Mouse (Mus musculus): Measurements from ENCODE around the gene Spg7. TPM values are rescaled to one million over a fixed set of nuclear protein-coding genes. Genes with fewer than 3 reads are reported as not detected.

Gene Spg7
- polyA plus RNA-seq, 1 experiment from 2014 or later: 45.8 TPM

- Histone ChIP-seq H3K27me3 (ENCODE audit: control insufficient read depth, insufficient read depth, low read length) (peaks cover 43% of the 10 kb centered on the region), H3K27ac (ENCODE audit: low read depth, low read length) (no peak overlapping the region), H3K4me2 (replicated peaks; ENCODE audit: low read depth, low read length) (peak overlapping the region; percentile 80), H3K4me1 (replicated peaks; ENCODE audit: control insufficient read depth, insufficient read depth, low read length) (peaks cover 12% of the 10 kb centered on the region), H3K4me3 (ENCODE audit: low read depth, low read length) (peak overlapping the region; percentile 37), H3K9ac (ENCODE audit: low read depth, low read length) (peak overlapping the region; percentile 19; the same call in 1 of the 2 replicates), H3K9me3 (ENCODE audit: control insufficient read depth, low read length) (no peaks in the 10 kb centered on the region), H3K36me3 (ENCODE audit: control insufficient read depth, insufficient read depth, low read length) (no peaks in the 10 kb centered on the region)
- WGBS: 2% methylated on average over 17 of the region's 17 CpGs
- no peak for DNase-seq (ENCODE audit: low spot score)
- ATAC-seq (ENCODE audit: low FRiP score): no peak
These were observed 55.0 kb downstream of the Spg7 start for GRCm38 (mm10) chr8:123117744-123118143.

GRCm38 (mm10) chr8:123122059-123122458 lies 59.3 kb downstream of the Spg7 start:
- ATAC-seq (ENCODE audit: low FRiP score) (no peak), DNase-seq (ENCODE audit: low spot score) (no peak)
- peaks cover 10% of the 10 kb centered on the region for H3K4me1 ChIP-seq (replicated peaks; ENCODE audit: control insufficient read depth, insufficient read depth, low read length)
- H3K27me3 ChIP-seq (ENCODE audit: control insufficient read depth, insufficient read depth, low read length): peaks cover 30% of the 10 kb centered on the region
- no peaks in the 10 kb centered on the region for H3K9me3 ChIP-seq (ENCODE audit: control insufficient read depth, low read length)
- H3K4me2 ChIP-seq (replicated peaks; ENCODE audit: low read depth, low read length): no peak overlapping the region
- no peak overlapping the region for H3K4me3 ChIP-seq (ENCODE audit: low read depth, low read length)
- H3K27ac ChIP-seq (ENCODE audit: low read depth, low read length): no peak overlapping the region
- no peak overlapping the region for H3K9ac ChIP-seq (ENCODE audit: low read depth, low read length)
- WGBS: 70% methylated on average over 9 of the region's 9 CpGs
- H3K36me3 ChIP-seq (ENCODE audit: control insufficient read depth, insufficient read depth, low read length): no peaks in the 10 kb centered on the region

DNA sequence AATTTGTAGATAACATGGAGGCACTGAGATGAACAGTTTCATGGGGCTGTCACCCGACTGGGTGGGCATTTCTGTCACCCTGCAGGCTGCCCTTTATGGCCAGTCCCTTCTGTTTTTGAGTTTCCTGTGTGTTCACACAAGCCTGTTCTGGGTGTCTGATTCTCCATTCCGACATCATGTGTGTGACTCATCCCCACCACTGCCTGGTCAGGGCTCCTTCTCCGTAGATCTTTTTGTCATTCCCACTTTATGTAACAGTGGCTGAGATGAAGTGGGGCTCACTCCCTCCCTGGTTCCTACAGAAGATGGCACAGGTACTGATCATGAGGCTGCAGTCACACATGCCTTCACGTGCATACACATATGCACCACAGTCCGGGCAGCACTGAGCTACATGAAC lies 59.9 kb downstream of the Spg7 start:
- no peak overlapping the region for H3K9ac ChIP-seq (ENCODE audit: low read depth, low read length)
- H3K36me3 ChIP-seq (ENCODE audit: control insufficient read depth, insufficient read depth, low read length): no peaks in the 10 kb centered on the region
- H3K4me3 ChIP-seq (ENCODE audit: low read depth, low read length): no peak overlapping the region
- WGBS: 86% methylated on average over 5 of the region's 5 CpGs
- H3K27me3 ChIP-seq (ENCODE audit: control insufficient read depth, insufficient read depth, low read length): peaks cover 24% of the 10 kb centered on the region
- H3K4me1 ChIP-seq (replicated peaks; ENCODE audit: control insufficient read depth, insufficient read depth, low read length): peaks cover 4% of the 10 kb centered on the region
- no peak overlapping the region for H3K27ac ChIP-seq (ENCODE audit: low read depth, low read length)
- no peaks in the 10 kb centered on the region for H3K9me3 ChIP-seq (ENCODE audit: control insufficient read depth, low read length)
- DNase-seq (ENCODE audit: low spot score) (no peak), ATAC-seq (ENCODE audit: low FRiP score) (no peak)
- H3K4me2 ChIP-seq (replicated peaks; ENCODE audit: low read depth, low read length): no peak overlapping the region

DNA sequence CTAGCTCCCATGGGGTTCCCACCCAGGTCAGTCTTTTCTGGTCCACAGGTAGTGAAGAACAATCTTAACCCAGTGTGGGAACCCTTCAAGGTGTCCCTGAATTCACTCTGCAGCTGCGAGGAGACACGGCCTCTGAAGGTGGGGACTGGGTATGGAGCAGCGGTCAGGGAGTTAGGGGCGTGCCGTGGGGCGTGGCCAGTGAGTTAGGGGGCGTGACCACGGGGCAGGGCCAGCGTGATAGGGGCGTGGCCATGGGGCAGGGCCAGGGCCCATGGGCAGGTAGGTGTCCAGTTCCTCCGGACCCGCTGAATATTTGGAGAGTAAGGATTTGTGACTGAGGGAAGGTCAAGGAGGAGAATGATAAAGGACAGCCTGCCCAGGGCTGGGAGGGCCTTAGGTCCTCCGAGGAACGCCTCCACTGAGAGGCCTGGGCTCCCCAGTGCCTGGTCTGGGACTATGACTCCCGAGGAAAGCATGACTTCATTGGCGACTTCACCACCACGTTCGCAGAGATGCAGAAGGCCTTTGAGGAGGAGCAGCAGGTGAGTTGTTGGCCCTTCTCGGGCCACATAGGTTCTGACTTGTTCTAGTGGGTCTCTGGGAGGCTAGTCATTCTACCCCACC lies 63.6 kb downstream of the Spg7 start:
- peak; percentile 61 for DNase-seq (ENCODE audit: low spot score)
- no peak overlapping the region for H3K4me3 ChIP-seq (ENCODE audit: low read depth, low read length)

GRCm38 (mm10) chr8:123131041-123131440 lies 68.3 kb downstream of the Spg7 start:
- Histone ChIP-seq H3K27ac (ENCODE audit: low read depth, low read length) (no peak overlapping the region), H3K4me1 (replicated peaks; ENCODE audit: control insufficient read depth, insufficient read depth, low read length) (peaks cover 5% of the 10 kb centered on the region), H3K27me3 (ENCODE audit: control insufficient read depth, insufficient read depth, low read length) (peaks cover 2% of the 10 kb centered on the region; the same call in 1 of the 2 replicates), H3K4me2 (replicated peaks; ENCODE audit: low read depth, low read length) (no peak overlapping the region), H3K36me3 (ENCODE audit: control insufficient read depth, insufficient read depth, low read length) (no peaks in the 10 kb centered on the region), H3K4me3 (ENCODE audit: low read depth, low read length) (no peak overlapping the region), H3K9ac (ENCODE audit: low read depth, low read length) (no peak overlapping the region), H3K9me3 (ENCODE audit: control insufficient read depth, low read length) (no peaks in the 10 kb centered on the region)
- DNase-seq (ENCODE audit: low spot score) (no peak), ATAC-seq (ENCODE audit: low FRiP score) (no peak)
- WGBS: 70% methylated on average over 9 of the region's 9 CpGs

More for the DNA sequence above, 63.6 kb downstream of the Spg7 start:
- Histone ChIP-seq H3K27ac (ENCODE audit: low read depth, low read length) (no peak overlapping the region), H3K9ac (ENCODE audit: low read depth, low read length) (no peak overlapping the region), H3K4me1 (replicated peaks; ENCODE audit: control insufficient read depth, insufficient read depth, low read length) (peaks cover 3% of the 10 kb centered on the region; the same call in 1 of the 2 replicates), H3K4me2 (replicated peaks; ENCODE audit: low read depth, low read length) (no peak overlapping the region; the same call in 1 of the 2 replicates), H3K36me3 (ENCODE audit: control insufficient read depth, insufficient read depth, low read length) (no peaks in the 10 kb centered on the region), H3K9me3 (ENCODE audit: control insufficient read depth, low read length) (no peaks in the 10 kb centered on the region), H3K27me3 (ENCODE audit: control insufficient read depth, insufficient read depth, low read length) (peaks cover 3% of the 10 kb centered on the region; the same call in 1 of the 2 replicates)
- no peak for ATAC-seq (ENCODE audit: low FRiP score)
- 6% methylated on average over 19 of the region's 19 CpGs for WGBS

DNA sequence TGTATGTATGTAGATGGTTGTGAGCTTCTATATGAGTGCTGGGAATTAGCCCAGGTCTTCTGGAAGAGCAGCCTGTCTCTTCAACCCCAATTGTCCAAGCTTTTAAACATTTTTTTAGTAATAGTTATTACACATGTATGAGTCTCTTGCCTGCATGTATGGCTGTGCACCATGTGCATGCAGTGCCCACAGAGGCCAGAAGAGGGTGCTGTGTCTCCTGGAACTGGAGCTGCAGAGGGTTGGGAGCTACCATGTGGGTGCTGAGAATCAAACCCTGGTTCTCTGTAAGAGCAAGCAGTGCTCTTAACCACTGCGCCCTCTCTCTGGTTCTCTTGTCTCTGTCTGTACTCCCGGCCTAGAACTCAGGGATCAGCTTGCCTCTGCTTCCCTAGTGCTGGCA lies 70.2 kb downstream of the Spg7 start:
- H3K27me3 ChIP-seq (ENCODE audit: control insufficient read depth, insufficient read depth, low read length): no peaks in the 10 kb centered on the region
- no peak overlapping the region for H3K9ac ChIP-seq (ENCODE audit: low read depth, low read length)
- H3K36me3 ChIP-seq (ENCODE audit: control insufficient read depth, insufficient read depth, low read length): no peaks in the 10 kb centered on the region
- no peak overlapping the region for H3K4me2 ChIP-seq (replicated peaks; ENCODE audit: low read depth, low read length)
- H3K4me3 ChIP-seq (ENCODE audit: low read depth, low read length): no peak overlapping the region
- no peak overlapping the region for H3K27ac ChIP-seq (ENCODE audit: low read depth, low read length)
- H3K4me1 ChIP-seq (replicated peaks; ENCODE audit: control insufficient read depth, insufficient read depth, low read length): peaks cover 3% of the 10 kb centered on the region; the same call in 1 of the 2 replicates
- H3K9me3 ChIP-seq (ENCODE audit: control insufficient read depth, low read length): no peaks in the 10 kb centered on the region
- ATAC-seq (ENCODE audit: low FRiP score) (no peak), DNase-seq (ENCODE audit: low spot score) (no peak)
- 95% methylated on average over 2 of the region's 2 CpGs for WGBS

GRCm38 (mm10) chr8:123134149-123134713 lies 71.5 kb downstream of the Spg7 start:
- no peaks in the 10 kb centered on the region for H3K36me3 ChIP-seq (ENCODE audit: control insufficient read depth, insufficient read depth, low read length)

GRCm38 (mm10) chr8:123135406-123135805 lies 72.7 kb downstream of the Spg7 start:
- no peak overlapping the region for H3K4me2 ChIP-seq (replicated peaks; ENCODE audit: low read depth, low read length)

More at GRCm38 (mm10) chr8:123134149-123134713, 71.5 kb downstream of the Spg7 start:
- WGBS: 83% methylated on average over 11 of the region's 11 CpGs
- Histone ChIP-seq H3K4me1 (replicated peaks; ENCODE audit: control insufficient read depth, insufficient read depth, low read length) (peaks cover 3% of the 10 kb centered on the region; the same call in 1 of the 2 replicates), H3K27me3 (ENCODE audit: control insufficient read depth, insufficient read depth, low read length) (no peaks in the 10 kb centered on the region), H3K9me3 (ENCODE audit: control insufficient read depth, low read length) (no peaks in the 10 kb centered on the region), H3K4me3 (ENCODE audit: low read depth, low read length) (no peak overlapping the region), H3K27ac (ENCODE audit: low read depth, low read length) (no peak overlapping the region), H3K4me2 (replicated peaks; ENCODE audit: low read depth, low read length) (no peak overlapping the region), H3K9ac (ENCODE audit: low read depth, low read length) (no peak overlapping the region)
- DNase-seq (ENCODE audit: low spot score) (no peak), ATAC-seq (ENCODE audit: low FRiP score) (no peak)

GRCm38 (mm10) chr8:123135806-123136205 lies 73.1 kb downstream of the Spg7 start:
- WGBS: 45% methylated on average over 9 of the region's 9 CpGs
- Histone ChIP-seq H3K4me2 (replicated peaks; ENCODE audit: low read depth, low read length) (no peak overlapping the region), H3K27me3 (ENCODE audit: control insufficient read depth, insufficient read depth, low read length) (no peaks in the 10 kb centered on the region), H3K9ac (ENCODE audit: low read depth, low read length) (no peak overlapping the region), H3K9me3 (ENCODE audit: control insufficient read depth, low read length) (no peaks in the 10 kb centered on the region), H3K27ac (ENCODE audit: low read depth, low read length) (peak overlapping the region; percentile 62), H3K4me3 (ENCODE audit: low read depth, low read length) (no peak overlapping the region), H3K4me1 (replicated peaks; ENCODE audit: control insufficient read depth, insufficient read depth, low read length) (peaks cover 3% of the 10 kb centered on the region; the same call in 1 of the 2 replicates), H3K36me3 (ENCODE audit: control insufficient read depth, insufficient read depth, low read length) (no peaks in the 10 kb centered on the region)
- ATAC-seq (ENCODE audit: low FRiP score) (no peak), DNase-seq (ENCODE audit: low spot score) (no peak)

More at GRCm38 (mm10) chr8:123135406-123135805, 72.7 kb downstream of the Spg7 start:
- H3K9ac ChIP-seq (ENCODE audit: low read depth, low read length): no peak overlapping the region
- H3K27me3 ChIP-seq (ENCODE audit: control insufficient read depth, insufficient read depth, low read length): no peaks in the 10 kb centered on the region
- DNase-seq (ENCODE audit: low spot score) (peak; percentile 58), ATAC-seq (ENCODE audit: low FRiP score) (no peak)
- no peak overlapping the region for H3K4me3 ChIP-seq (ENCODE audit: low read depth, low read length)
- peak overlapping the region; percentile 62 for H3K27ac ChIP-seq (ENCODE audit: low read depth, low read length)
- H3K4me1 ChIP-seq (replicated peaks; ENCODE audit: control insufficient read depth, insufficient read depth, low read length): peaks cover 3% of the 10 kb centered on the region; the same call in 1 of the 2 replicates
- 17% methylated on average over 7 of the region's 7 CpGs for WGBS
- no peaks in the 10 kb centered on the region for H3K9me3 ChIP-seq (ENCODE audit: control insufficient read depth, low read length)
- no peaks in the 10 kb centered on the region for H3K36me3 ChIP-seq (ENCODE audit: control insufficient read depth, insufficient read depth, low read length)
